Mouse (Mus musculus): ENCODE results near the gene Tmem248. TPM values are rescaled to one million over a fixed set of nuclear protein-coding genes. Genes with fewer than 3 reads are reported as not detected.
A peak's percentile ranks its signal among the peaks of the same experiment; 100 is the strongest.

Tmem248 gene
- polyA plus RNA-seq, 1 experiment from 2014 or later = 37.7 TPM

DNA sequence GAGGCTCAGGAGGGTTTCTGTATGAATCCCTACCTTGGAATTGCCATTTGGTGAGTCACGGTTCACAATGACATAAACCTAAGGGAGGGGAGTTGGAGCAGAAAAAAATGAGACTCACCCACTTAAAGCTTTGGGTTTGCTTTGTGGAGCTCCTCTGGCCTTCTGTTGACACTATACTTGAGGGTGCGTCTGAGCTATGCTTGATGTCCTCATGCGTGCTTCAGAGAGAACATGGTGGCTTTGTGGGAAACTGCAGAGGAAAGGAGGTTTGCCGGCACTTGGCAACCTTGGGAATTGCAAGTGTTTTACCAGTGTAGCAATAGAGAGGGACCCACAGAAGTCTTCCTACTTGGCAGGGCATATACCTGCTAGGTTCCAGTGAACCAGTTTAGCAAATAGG lies 9.6 kb upstream of the Tmem248 start:
- Histone ChIP-seq H3K27ac (replicated peaks) (no peak overlapping the region), H3K4me3 (no peak overlapping the region), H3K4me1 (no peaks in the 10 kb centered on the region), H3K9me3 (no peaks in the 10 kb centered on the region), H3K27me3 (replicated peaks; ENCODE audit: low read depth, poor library complexity, severe bottlenecking) (no peaks in the 10 kb centered on the region), H3K36me3 (replicated peaks) (peaks cover 80% of the 10 kb centered on the region)
- WGBS = 93% methylated on average over 4 of the region's 4 CpGs
- DNase-seq (ENCODE audit: low spot score) = no peak

DNA sequence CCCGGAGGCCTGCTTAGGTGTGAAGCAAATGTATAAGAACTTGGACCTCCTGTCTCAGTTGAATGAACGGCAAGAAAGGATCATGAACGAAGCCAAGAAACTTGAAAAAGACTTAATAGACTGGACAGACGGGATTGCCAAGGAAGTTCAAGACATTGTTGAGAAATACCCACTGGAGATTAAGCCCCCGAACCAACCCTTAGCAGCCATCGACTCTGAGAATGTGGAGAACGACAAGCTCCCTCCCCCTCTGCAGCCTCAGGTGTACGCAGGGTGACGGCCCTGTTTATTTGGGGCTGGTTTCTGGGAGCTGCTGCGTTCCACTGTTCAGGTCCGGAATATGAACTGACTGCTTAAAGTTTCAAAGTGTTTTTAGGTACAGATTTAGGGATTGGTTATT lies 3.9 kb upstream of the Tmem248 start:
- Histone ChIP-seq H3K4me1 (no peaks in the 10 kb centered on the region), H3K36me3 (replicated peaks) (peaks cover 64% of the 10 kb centered on the region), H3K27ac (replicated peaks) (no peak overlapping the region), H3K27me3 (replicated peaks; ENCODE audit: low read depth, poor library complexity, severe bottlenecking) (no peaks in the 10 kb centered on the region), H3K9me3 (no peaks in the 10 kb centered on the region; the same call in 1 of the 2 replicates), H3K4me3 (no peak overlapping the region)
- 93% methylated on average over 11 of the region's 11 CpGs for WGBS
- no peak for DNase-seq (ENCODE audit: low spot score)

DNA sequence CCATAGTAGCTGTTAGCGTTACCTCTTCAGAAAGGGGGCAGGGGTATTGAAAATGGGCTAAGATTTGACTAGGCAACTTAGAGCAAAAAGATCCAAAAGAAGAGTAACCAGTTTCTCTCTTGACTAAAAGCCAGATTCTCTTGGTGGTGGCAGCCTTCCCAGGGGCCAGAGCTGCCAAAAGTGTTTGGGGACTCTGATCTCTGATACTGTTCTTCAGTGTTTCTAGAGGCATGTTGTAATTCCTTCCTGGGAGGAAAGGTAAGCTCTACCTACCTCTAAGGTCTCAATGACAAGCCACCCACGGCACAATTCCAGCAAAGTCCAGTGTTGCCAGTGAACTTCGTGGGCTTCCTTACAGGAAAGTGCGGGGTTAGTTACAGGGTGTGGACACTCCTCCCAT lies 525 bp downstream of the Tmem248 start:
- WGBS = 95% methylated on average over 4 of the region's 4 CpGs
- Histone ChIP-seq H3K27me3 (replicated peaks; ENCODE audit: low read depth, poor library complexity, severe bottlenecking) (no peaks in the 10 kb centered on the region), H3K4me1 (peaks cover 10% of the 10 kb centered on the region; the same call in 1 of the 2 replicates), H3K9me3 (no peaks in the 10 kb centered on the region; the same call in 1 of the 2 replicates), H3K36me3 (replicated peaks) (peaks cover 22% of the 10 kb centered on the region), H3K27ac (replicated peaks) (no peak overlapping the region), H3K4me3 (no peak overlapping the region)
- no peak for DNase-seq (ENCODE audit: low spot score)

DNA sequence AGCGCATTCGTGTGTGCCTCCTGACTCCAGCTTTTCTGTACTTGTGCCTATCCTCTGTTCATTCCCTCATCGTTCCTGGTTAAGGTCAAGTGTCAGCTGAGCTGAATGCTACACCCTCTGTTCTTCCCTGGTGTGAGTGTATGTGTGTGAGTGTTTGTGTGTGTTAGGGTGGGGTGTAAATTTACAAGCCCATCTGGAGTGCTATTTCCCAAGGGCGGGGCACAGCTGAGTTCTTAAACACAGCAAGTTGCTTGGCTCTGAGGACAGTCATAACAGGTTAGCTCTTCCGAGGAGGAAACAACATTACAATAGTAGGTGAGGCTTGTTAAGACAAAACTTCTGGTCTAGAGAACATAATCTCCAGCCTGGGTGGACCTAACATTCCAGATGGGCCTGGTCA lies 1.5 kb downstream of the Tmem248 start:
- H3K36me3 ChIP-seq (replicated peaks) = peaks cover 13% of the 10 kb centered on the region
- H3K27ac ChIP-seq (replicated peaks) = no peak overlapping the region
- no peaks in the 10 kb centered on the region for H3K27me3 ChIP-seq (replicated peaks; ENCODE audit: low read depth, poor library complexity, severe bottlenecking)
- no peak for DNase-seq (ENCODE audit: low spot score)
- no peaks in the 10 kb centered on the region; the same call in 1 of the 2 replicates for H3K9me3 ChIP-seq
- H3K4me1 ChIP-seq = peaks cover 17% of the 10 kb centered on the region
- H3K4me3 ChIP-seq = no peak overlapping the region
- WGBS = 89% methylated on average over 5 of the region's 5 CpGs

DNA sequence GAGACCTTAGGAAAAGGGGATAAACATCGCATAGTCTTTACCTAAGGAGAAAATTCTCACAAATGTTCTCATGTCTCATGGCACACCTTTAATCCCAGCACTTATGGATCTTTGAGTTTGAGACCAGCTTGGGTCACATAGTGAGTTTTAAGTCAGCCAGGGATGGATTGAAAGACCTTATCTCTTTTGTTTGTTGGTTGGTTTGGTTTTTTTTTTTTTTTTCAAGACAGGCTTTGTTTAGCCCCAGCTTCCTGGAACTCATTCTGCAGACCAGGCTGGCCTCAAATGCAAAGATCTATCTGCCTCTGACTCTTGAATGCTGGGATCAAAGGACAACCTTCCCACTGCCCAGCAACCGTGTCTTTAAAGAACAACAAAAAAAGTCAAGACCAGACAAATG lies 4.4 kb downstream of the Tmem248 start:
- H3K36me3 ChIP-seq (replicated peaks) = peaks cover 16% of the 10 kb centered on the region
- H3K4me3 ChIP-seq = peak overlapping the region; percentile 99
- no peaks in the 10 kb centered on the region; the same call in 1 of the 2 replicates for H3K9me3 ChIP-seq
- WGBS = 54% methylated on average over 2 of the region's 2 CpGs
- H3K27me3 ChIP-seq (replicated peaks; ENCODE audit: low read depth, poor library complexity, severe bottlenecking) = no peaks in the 10 kb centered on the region
- peaks cover 26% of the 10 kb centered on the region for H3K4me1 ChIP-seq
- DNase-seq (ENCODE audit: low spot score) = no peak
- H3K27ac ChIP-seq (replicated peaks) = peak overlapping the region; percentile 96; the same call in 1 of the 2 replicates

DNA sequence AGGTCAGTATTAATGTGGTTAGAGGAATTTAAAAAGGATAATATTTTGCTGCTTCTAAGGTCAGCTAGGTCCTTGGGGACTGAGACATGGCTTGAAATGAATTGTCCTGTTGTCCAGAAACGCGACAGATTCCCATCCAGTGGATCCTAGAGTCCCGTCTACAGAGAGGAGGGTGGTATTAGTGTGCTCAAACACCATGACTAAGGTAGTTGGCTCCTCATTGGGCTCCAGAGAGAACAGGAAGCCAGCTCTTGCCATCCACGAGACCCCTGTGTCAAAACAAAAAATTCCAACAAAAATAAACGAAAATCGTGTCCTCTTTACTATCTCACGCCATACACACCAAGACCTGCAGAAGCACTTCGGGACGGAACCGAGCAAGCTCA lies 4.9 kb downstream of the Tmem248 start:
- Histone ChIP-seq H3K4me1 (peaks cover 26% of the 10 kb centered on the region), H3K36me3 (replicated peaks) (peaks cover 16% of the 10 kb centered on the region), H3K9me3 (no peaks in the 10 kb centered on the region; the same call in 1 of the 2 replicates), H3K4me3 (peak overlapping the region; percentile 99), H3K27me3 (replicated peaks; ENCODE audit: low read depth, poor library complexity, severe bottlenecking) (no peaks in the 10 kb centered on the region), H3K27ac (replicated peaks) (peak overlapping the region; percentile 96)
- no peak for DNase-seq (ENCODE audit: low spot score)
- WGBS = 1% methylated on average over 10 of the region's 10 CpGs

DNA sequence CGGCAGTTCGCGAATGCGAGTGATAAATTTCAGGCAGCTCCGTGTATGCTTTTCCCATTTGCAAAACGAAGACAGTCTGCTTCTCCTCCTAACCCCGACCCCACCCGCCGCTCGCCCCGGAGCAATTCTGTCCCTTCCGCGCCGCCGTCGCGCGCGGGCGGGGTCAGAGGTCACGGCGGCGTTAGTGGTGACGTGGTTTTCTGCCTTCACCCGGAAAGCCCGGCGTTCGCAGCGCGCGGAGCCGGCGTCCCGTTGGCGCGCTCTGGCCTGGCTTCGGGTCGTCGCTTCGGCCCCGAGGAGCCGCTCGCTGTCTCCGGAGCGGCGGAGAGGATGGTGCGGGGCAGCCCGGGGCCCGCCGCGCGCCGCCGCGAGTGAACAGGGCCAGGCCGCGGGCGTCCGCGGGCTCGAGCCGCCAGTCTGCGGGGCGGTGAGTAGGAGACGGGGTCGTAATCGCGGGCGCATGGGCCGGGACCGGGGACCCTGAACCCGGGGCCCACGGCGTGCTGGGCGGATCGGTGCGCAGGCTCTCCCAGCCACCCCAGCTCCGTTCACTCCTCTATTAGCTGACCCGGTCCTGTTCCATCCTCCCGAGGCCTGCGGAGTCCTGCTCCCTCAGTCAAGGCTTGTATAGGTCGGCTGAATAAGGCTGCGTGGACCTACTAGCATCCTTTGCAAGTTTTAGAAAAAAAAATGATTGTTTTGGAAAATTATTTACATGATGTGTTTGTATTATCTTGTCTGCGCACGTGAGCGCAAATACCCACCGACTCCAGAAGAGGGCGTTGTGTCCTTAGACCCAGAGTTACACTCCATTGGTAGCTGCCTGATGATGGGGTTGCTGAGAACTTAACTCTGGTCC lies 5.5 kb downstream of the Tmem248 start:
- Histone ChIP-seq H3K4me3 (peak overlapping the region; percentile 99), H3K27me3 (replicated peaks; ENCODE audit: low read depth, poor library complexity, severe bottlenecking) (no peaks in the 10 kb centered on the region), H3K27ac (replicated peaks) (peak overlapping the region; percentile 96), H3K36me3 (replicated peaks) (peaks cover 19% of the 10 kb centered on the region), H3K4me1 (peaks cover 26% of the 10 kb centered on the region), H3K9me3 (no peaks in the 10 kb centered on the region; the same call in 1 of the 2 replicates)
- under 1% methylated on average over 88 of the region's 88 CpGs for WGBS
- peak; percentile 94 for DNase-seq (ENCODE audit: low spot score)

DNA sequence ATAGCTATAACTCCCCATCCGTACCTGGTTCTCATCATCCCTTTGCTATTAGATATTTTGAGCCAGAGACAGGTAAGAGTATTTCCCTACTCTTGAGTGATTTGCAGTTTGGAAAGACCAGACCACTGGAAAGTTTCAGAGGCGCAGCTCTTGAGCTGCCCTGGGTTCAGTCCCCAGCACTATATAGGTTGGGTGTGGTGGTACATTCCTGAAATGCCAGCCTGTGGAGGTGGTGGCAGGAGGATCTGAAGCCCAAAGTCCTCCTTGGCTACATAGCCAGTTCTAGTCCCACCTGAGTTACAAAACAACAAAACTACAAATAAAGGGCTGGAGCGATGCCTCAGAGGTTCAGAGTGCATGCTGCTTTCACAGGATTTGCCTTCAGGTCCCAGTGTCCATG lies 9.9 kb downstream of the Tmem248 start:
- no peak overlapping the region for H3K4me3 ChIP-seq
- H3K27me3 ChIP-seq (replicated peaks; ENCODE audit: low read depth, poor library complexity, severe bottlenecking) = no peaks in the 10 kb centered on the region
- H3K27ac ChIP-seq (replicated peaks) = no peak overlapping the region
- H3K9me3 ChIP-seq = no peaks in the 10 kb centered on the region
- H3K4me1 ChIP-seq = peaks cover 16% of the 10 kb centered on the region
- WGBS = 94% methylated on average over 3 of the region's 3 CpGs
- no peak for DNase-seq (ENCODE audit: low spot score)
- peaks cover 56% of the 10 kb centered on the region for H3K36me3 ChIP-seq (replicated peaks)

DNA sequence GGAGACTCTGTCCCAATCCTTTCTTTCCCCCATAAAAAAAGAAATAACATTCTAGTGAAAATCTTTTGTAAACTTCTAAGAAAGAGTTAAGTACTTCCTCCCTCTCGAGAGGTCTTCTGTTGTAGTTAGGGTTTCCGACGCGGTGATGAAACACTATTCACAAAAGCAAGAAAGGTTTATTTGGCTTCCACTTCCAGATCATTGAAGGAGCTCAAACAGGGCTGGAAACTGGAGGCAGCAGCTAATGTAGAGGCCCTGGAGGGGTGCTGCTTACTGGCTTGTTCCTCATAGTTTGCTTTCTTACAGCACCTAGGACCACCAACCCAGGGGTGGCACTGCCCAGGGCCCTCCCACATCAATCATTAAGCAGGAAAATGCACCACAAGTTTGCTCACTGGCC lies 11.2 kb downstream of the Tmem248 start:
- Histone ChIP-seq H3K4me3 (no peak overlapping the region), H3K9me3 (no peaks in the 10 kb centered on the region), H3K36me3 (replicated peaks) (peaks cover 69% of the 10 kb centered on the region), H3K27me3 (replicated peaks; ENCODE audit: low read depth, poor library complexity, severe bottlenecking) (no peaks in the 10 kb centered on the region), H3K27ac (replicated peaks) (no peak overlapping the region), H3K4me1 (peaks cover 12% of the 10 kb centered on the region)
- DNase-seq (ENCODE audit: low spot score) = no peak
- WGBS = 87% methylated on average over 4 of the region's 4 CpGs

DNA sequence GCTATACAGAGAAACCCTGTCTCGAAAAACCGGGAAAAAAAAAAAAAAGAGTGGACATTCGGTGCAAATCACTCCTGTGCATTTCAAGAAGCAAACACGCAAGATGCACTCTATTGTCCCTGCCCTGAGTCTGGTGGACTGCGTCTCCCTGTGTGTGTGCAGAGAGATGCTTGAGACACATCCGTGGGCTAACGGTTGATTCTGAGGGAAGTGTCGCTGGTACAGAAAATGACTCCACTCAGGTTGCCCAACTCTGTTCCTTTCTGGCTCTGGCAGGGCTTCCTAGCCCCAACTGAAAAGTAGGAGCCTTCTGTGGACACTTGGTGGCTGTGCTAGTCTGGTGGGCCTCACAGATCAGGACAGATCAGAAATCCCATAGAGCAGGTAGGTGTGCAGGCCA lies 19.4 kb downstream of the Tmem248 start:
- H3K27ac ChIP-seq (replicated peaks) = no peak overlapping the region
- peaks cover 100% of the 10 kb centered on the region for H3K36me3 ChIP-seq (replicated peaks)
- no peaks in the 10 kb centered on the region for H3K27me3 ChIP-seq (replicated peaks; ENCODE audit: low read depth, poor library complexity, severe bottlenecking)
- no peak overlapping the region for H3K4me3 ChIP-seq
- H3K4me1 ChIP-seq = no peaks in the 10 kb centered on the region
- 94% methylated on average over 8 of the region's 8 CpGs for WGBS
- DNase-seq (ENCODE audit: low spot score) = no peak
- H3K9me3 ChIP-seq = no peaks in the 10 kb centered on the region

DNA sequence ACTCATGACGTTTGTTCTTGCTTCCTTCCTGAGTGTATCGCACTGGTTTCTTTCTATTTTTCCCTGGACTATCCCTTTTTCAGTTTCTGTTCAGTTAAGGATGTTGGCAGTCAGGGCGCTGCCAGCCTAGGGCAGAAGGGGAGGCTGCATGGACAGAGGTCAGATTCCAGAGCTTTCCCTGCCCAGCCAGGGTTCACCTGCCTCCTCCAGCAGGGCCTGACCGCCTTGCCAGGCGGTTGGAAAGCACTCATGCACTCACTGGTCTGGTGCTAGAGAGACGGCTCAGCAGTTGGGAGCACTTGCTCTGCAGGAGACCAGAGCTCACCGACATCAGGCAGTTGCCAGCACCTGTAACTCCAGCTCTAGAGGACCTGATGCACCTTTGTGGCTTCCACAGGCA lies 22.4 kb downstream of the Tmem248 start:
- Histone ChIP-seq H3K4me1 (no peaks in the 10 kb centered on the region), H3K36me3 (replicated peaks) (peaks cover 100% of the 10 kb centered on the region), H3K9me3 (no peaks in the 10 kb centered on the region), H3K4me3 (no peak overlapping the region), H3K27ac (replicated peaks) (no peak overlapping the region), H3K27me3 (replicated peaks; ENCODE audit: low read depth, poor library complexity, severe bottlenecking) (no peaks in the 10 kb centered on the region)
- WGBS = 92% methylated on average over 7 of the region's 7 CpGs
- DNase-seq (ENCODE audit: low spot score) = no peak

DNA sequence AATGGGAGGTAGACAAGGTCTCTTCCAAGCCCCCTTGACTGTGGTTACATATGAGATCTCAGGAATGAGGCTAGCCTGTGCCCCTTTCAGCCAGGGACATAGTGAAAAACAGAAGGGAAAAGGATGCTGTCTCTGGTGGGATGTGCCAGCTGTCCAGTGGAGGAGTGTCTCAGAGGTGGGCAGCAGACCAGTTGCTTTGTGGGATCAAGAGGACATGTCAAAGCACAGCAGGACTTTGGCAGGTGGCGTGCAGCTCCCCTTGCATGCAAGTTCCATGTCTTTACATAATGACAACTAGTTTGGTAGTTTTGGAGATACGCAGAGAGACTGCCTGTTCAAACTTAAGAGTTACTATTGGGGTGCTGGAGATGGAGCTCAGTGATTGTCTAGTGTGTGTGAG lies 23.0 kb downstream of the Tmem248 start:
- no peaks in the 10 kb centered on the region for H3K27me3 ChIP-seq (replicated peaks; ENCODE audit: low read depth, poor library complexity, severe bottlenecking)
- no peak overlapping the region for H3K4me3 ChIP-seq
- no peaks in the 10 kb centered on the region for H3K4me1 ChIP-seq
- no peaks in the 10 kb centered on the region for H3K9me3 ChIP-seq
- DNase-seq (ENCODE audit: low spot score) = no peak
- H3K27ac ChIP-seq (replicated peaks) = no peak overlapping the region
- WGBS = 94% methylated on average over 2 of the region's 2 CpGs
- peaks cover 100% of the 10 kb centered on the region for H3K36me3 ChIP-seq (replicated peaks)

DNA sequence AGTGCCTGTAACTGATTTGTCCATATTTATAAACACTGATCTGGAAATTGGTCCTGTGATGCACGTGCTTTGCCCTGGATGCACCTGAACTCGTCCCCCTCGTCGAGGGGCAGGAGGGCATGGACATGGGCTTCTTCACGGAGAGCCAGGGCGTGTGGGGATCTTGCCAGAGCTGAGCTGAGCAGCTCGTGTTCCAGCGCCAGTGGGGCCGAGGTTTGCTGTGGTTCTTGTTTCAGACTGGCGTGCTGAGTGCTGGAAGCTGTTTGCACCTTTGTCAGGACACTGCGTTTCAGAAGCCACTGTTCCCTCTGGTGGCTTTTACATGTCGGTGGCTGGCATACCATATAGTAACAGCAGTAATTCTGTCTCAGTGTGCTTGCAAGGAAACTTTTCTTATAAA lies 24.5 kb downstream of the Tmem248 start:
- no peaks in the 10 kb centered on the region for H3K27me3 ChIP-seq (replicated peaks; ENCODE audit: low read depth, poor library complexity, severe bottlenecking)
- peaks cover 100% of the 10 kb centered on the region for H3K36me3 ChIP-seq (replicated peaks)
- DNase-seq (ENCODE audit: low spot score) = no peak
- H3K4me1 ChIP-seq = no peaks in the 10 kb centered on the region
- no peaks in the 10 kb centered on the region for H3K9me3 ChIP-seq
- WGBS = 92% methylated on average over 12 of the region's 12 CpGs
- no peak overlapping the region for H3K27ac ChIP-seq (replicated peaks)
- H3K4me3 ChIP-seq = no peak overlapping the region
